Mouse (Mus musculus) C2C12 (cell line): Measurements from ENCODE around the gene Mcrip2.

ENCODE experiments used
- CEBPB ChIP-seq: IDR thresholded peaks from one replicate; pipeline ENCODE4 v1.6.1; 2011; ENCODE audit warnings: low read depth, mild to moderate bottlenecking, control low read depth, moderate library complexity
- CTCF ChIP-seq: IDR thresholded peaks from one replicate; pipeline ENCODE4 v1.5.1; 2011; ENCODE audit not compliant: control insufficient read depth, insufficient read depth, insufficient read length
- FOSL1 ChIP-seq: IDR thresholded peaks from one replicate; pipeline ENCODE4 v1.8.0; 2011; ENCODE audit warnings: mild to moderate bottlenecking, low read length; ENCODE audit not compliant: poor library complexity, insufficient read depth, severe bottlenecking
- MAX ChIP-seq: IDR thresholded peaks from one replicate; pipeline ENCODE4 v1.6.1; 2011; ENCODE audit warnings: mild to moderate bottlenecking, control low read depth
- MYOD1 ChIP-seq: IDR thresholded peaks from one replicate; pipeline ENCODE4 v1.6.1; 2011; ENCODE audit warnings: low read depth; ENCODE audit not compliant: control insufficient read depth, insufficient read length
- MYOG ChIP-seq: IDR thresholded peaks from one replicate; pipeline ENCODE4 v1.6.1; 2011; ENCODE audit not compliant: control insufficient read depth, insufficient read length; ENCODE audit errors: extremely low read depth
- USF1 ChIP-seq: IDR thresholded peaks from one replicate; pipeline ENCODE4 v1.6.1; 2011; ENCODE audit warnings: low read depth, mild to moderate bottlenecking, control low read depth, moderate library complexity

- TF ChIP-seq CTCF (no peak), MAX (no peak), USF1 (no peak), CEBPB (no peak), FOSL1 (no peak), MYOG (no peak), MYOD1 (no peak)
These were observed 39.1 kb upstream of the Mcrip2 start for GRCm38 (mm10) chr17:25907640-25908039.
